Mouse (Mus musculus) heart, adult 9 months (tissue): ENCODE measurements around the gene Eno1.
"Not testable (repeated sequence)": the region's sequence is repeated elsewhere in the genome, so short reads cannot be mapped to it uniquely, and the experiment has no call there.

Experiments used
- DNase-seq, 2 experiments: peaks; one replicate each; pipeline ENCODE4 v3.0.0; 2022; ENCODE audit warnings: low spot score in 2 of 2

The Eno1 gene

DNA sequence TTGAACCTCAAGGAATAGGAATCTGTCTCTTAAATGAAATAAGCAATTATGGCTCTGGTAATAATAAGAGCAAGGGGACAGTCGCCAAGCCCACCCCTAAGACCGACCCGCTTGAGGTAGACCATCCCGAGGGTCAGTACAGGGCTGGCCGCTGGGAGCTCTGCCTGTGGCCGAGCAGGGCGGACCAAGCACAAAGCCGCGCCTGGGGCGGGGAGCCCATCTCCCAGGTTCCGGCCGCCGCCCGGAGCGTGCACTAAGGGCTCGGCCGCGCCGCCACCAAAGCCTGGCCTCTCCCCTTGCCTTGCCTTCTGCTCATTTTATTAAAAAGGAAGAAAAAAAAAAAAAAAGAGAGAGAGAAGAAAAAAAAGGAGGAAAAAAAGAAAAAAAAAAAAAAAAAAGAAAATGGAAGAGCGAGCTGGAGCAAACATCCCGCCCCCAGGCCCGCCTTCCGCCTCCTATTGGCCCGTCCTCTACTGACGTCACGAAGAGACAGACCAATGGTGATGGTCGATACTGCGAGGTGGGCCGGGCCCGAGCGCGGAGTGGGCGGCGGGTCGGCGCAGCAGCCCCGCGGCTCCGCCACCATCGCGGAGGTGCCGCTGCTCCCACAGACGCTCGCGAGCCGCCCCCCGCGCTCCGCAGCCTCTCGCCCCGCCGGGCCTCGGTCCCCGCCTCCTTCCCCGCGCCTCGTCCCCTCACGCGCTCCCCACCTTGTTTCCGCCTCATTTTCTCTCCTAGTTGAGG lies 44.7 kb downstream of the Eno1 start, which contains the start of gene Rere:
Rere (plus strand) TSS at position 629 of the 744 bp plus-strand sequence.
- peak; percentile 96 to 97 for DNase-seq

DNA sequence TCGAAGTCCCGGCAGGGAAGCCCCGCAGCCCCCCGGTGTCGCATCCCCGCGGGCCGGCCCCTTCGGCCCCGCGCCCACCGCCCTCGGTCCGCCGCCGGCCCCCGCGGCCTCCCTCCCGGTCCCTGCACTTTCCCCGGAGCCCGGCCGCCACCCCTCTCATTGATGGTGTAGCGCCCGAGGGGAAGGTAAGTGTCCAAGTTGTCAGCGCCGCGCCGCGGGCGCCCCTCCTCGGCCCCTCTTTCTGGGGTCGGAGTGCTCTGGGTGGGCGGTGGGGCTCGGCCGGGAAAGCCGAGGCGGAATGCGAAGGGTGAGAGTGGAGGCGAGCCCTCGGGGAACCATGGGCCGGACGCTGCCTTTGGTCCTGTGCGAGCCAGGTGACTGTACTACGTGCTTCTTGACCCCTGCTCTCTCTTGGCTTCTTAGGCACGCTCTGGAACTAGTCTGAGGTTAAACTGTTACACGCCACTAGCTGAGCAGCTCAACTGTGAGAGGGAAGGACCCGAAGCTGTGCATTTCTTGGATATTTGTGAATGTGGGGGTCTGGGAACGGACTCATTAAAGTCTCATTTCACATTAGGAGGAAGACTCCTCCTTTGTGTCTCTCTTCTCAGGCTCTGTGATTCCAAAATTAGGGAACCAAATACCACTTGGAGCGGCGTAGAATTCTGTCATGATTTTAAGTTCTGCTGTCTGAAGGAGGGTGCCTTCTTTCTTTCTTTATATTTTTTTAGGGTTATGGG lies 45.5 kb downstream of the Eno1 start:
- DNase-seq: peak; percentile 45 to 51

DNA sequence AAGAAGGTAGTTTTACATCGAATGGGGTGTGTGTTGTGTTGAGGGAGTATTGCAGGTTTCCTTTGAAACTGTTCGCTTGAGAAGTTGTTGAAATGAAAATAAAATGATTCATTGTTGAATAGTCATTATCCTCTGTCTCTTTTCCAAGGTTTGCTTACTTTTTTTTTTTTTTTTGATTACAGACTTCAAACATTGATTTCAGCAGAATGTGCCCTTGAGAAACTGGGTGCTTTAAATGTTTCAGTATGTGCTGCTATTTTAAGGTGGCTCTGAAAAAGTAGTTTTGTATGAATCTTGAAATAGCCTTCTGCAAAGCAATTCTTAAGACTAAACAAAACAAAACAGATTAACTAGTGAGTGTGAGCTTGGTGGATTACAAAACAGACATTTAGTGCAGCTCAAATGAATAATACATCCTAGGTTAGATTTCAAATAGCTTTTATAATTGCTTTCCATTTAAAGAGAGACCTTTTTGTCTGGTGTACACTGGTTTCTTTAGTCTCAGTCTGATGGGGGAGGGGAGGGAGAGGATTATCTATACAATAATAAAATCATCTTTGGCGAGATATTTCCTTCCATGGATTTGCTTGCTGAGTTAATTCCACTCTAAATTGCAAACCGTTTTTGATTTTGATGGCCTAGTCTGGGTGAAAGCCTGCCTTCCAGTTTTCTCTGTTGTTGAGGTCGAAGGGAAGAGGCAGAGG lies 46.3 kb downstream of the Eno1 start:
- DNase-seq: no peak

DNA sequence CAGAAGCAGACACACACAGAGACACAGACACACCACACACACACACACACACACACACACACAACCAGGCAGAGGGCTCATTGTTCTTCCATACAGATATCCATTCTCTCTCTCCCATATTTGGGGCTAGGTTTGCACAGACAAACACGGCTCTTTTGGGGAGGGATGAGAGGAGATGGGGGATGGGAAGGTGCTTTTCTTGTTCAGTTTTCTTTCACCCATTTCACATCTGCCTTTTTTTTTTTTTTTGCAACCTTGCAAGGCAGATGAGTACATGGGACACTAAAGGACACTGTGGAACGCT lies 46.8 kb downstream of the Eno1 start:
- DNase-seq: no peak

DNA sequence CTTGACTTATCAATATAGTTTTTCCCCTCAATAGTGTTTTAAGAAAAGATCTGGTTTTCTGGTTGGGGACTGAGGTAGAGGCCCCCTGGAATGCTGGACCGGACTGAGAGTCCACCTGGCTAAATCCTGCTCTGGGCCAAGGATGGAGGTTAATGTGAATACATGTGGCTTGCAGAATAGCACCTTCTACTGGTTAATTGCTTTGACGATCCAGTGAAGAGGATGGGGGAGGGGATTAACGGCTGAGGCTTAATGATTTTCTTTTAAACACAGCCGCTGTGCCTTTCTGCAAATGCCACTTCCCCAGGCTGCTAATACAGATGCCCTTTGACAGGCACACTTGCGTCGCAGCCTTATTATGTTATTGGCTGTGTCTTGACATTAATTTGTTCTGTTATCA lies 47.5 kb downstream of the Eno1 start:
- no peak for DNase-seq

DNA sequence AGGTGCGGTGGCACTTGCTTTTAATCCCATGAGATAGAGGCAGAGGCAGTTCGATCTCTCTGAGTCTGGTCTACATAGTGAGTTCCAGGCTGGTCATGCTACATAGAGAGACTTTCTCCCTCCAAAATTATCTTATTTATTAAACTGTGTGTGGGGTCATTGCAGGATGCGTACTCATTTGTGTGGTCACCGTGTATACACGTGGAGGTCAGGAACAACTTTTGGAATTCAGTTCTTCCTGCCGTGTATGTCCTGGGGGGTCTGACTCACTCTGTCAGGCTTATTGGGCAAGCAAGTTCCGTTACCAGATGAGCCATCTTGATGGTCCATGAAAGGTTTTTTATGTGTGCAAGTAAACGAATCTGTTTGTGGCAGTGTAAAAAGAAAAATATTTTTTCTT lies 50.5 kb downstream of the Eno1 start:
- no peak for DNase-seq

DNA sequence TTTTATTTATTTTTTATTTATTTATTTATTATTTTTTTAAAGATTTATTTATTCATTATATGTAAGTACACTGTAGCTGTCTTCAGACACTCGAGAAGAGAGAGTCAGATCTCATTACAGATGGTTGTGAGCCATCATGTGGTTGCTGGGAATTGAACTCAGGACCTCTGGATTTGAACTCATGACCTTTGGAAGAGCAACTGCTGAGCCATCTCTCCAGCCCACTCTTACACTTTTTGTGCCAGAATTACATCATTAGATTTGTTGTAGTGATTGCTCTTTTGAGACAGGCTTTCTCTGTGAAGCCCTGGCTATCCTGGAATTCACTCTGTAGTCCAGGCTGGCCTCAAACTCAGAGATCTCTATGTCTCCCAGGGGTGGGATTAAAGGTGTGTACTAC lies 50.9 kb downstream of the Eno1 start:
- not testable (repeated sequence) for DNase-seq

DNA sequence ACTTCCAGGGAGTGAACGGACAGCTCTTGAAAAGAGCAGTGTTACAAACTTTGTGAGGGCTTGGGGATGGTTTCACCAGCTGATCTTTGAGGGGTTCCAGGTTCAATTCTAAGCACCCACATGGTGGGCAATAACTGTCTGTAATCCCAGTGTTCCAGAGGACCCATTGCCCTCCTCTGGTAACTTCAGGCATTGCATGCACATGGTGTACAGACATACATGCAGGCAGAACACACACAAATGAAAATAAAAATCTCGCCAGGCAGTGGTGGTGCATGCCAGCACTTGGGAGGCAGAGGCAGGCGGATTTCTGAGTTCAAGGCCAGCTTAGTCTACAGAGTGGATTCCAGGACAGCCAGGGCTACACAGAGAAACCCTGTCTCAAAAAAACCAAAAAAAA lies 55.4 kb downstream of the Eno1 start:
- DNase-seq: no peak

DNA sequence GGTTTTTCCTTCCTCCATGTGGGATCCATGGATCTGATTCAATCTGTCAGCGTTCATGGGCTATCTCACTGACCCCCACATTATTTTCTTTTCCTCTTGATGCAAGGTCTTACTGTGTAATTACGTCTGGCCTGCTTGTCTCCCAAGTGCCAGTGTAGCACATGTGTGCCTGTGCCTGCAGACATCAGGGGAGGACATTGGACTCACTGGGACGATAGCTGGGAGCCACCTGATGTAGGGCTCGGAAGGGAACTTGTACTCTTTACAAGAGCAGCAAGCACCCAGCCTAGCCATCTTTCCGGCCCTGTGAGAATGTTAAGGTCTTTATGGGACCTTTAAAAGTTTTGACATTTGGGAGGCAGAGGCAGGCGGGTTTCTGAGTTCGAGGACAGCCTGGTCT lies 58.3 kb downstream of the Eno1 start:
- DNase-seq: no peak

DNA sequence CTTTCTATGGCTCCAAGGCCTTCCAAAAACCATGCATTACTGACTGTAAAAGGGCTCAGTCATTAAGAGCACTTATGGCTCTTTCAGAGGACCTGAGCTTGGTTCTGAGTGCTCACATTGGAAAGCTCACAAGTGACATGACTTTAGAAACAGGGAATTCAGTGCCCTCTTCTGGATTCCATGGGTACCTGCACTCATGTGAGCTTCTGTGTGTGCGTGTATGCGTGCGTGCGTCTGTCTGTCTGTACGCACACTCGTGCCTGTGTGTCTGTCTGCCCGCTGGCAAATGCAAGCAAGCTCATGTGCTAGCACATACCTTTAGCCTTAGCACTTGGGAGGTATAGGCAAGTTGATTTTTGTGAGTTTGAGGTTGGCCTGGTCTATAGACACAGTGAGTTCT lies 59.4 kb downstream of the Eno1 start:
- DNase-seq: no peak
